In the genomic region with DNA sequence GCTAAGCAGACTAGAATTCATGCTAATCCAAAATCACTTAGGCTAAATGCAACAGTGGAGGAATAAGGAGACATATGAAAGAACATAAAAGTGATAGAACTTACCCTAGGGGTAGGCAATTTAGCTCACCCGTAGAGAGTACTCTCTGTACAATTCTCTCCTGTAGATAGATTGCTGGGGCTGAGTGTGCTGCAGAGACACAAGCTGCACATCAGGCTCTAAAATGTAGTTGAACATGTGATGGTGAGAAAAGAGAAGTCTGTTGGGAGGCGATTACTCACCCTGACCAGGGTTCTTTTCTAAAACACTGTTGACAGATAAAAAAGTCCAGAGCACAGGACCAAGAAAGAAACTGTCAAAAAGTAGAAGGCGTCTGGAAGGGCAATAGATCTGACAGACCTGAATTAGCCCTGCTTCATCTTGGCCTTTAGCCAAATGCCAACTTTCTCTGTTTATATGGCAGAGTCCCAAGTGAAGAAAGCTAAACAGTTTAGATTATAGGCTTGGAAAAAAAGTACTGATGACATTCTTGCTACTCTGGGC, we compare ENCODE assay signal across 21 mouse cellular contexts. TPM values are rescaled to one million over a fixed set of nuclear protein-coding genes. Genes with fewer than 3 reads are reported as not detected.
DNase-seq lines count a peak whose midpoint lies in the region; ATAC-seq and TF ChIP-seq lines count a peak whose summit lies in the region.
"Had no signal": no experiment of that assay in that cellular context is flagged by ENCODE, and none has a peak within 500 bp of the region (broad histone marks: within the 10 kb centered on the region; RNA-seq: fewer than 3 reads in every experiment).

No protein-coding gene starts in this region.

- no peak for TF ChIP-seq POLR2A in brain, embryonic 14.5 days (IDR thresholded peaks at IDR 0.05; ENCODE audit: borderline replicate concordance, extremely low read depth, insufficient read depth, insufficient read length, poor library complexity, severe bottlenecking)

- no peaks in the 10 kb centered on the region for H3K36me3 ChIP-seq in embryonic facial prominence, embryonic 11.5 days (replicated peaks; ENCODE audit: control insufficient read depth, insufficient read depth, low read depth, low read length)
- no peaks in the 10 kb centered on the region for H3K36me3 ChIP-seq in embryonic facial prominence, embryonic 10.5 days (replicated peaks)
- no peaks in the 10 kb centered on the region for H3K36me3 ChIP-seq in lung, embryonic 14.5 days (ENCODE audit: insufficient read depth)
- no peaks in the 10 kb centered on the region for H3K36me3 ChIP-seq in lung, postnatal 0 days (ENCODE audit: insufficient read depth, low read length)
- no peaks in the 10 kb centered on the region for H3K36me3 ChIP-seq in stomach, embryonic 16.5 days (ENCODE audit: control insufficient read depth, insufficient read depth, low read length)
- H3K36me3 ChIP-seq: limb, embryonic 12.5 days; liver, embryonic 13.5 days; neural tube, embryonic 13.5 days had no signal

- no peak overlapping the region for H3K27ac ChIP-seq in embryonic facial prominence, embryonic 11.5 days (replicated peaks; ENCODE audit: low read depth, low read length)
- no peak overlapping the region for H3K27ac ChIP-seq in embryonic facial prominence, embryonic 10.5 days (replicated peaks)
- no peak overlapping the region for H3K27ac ChIP-seq in lung, embryonic 14.5 days (ENCODE audit: low read depth)
- H3K27ac ChIP-seq in lung, postnatal 0 days (ENCODE audit: low read length), result no peak overlapping the region
- H3K27ac ChIP-seq in stomach, embryonic 16.5 days (ENCODE audit: low read length), result no peak overlapping the region
- H3K27ac ChIP-seq: limb, embryonic 12.5 days; liver, embryonic 13.5 days; neural tube, embryonic 13.5 days had no signal

- no peak for TF ChIP-seq CTCF in lung, embryonic 14.5 days (IDR thresholded peaks at IDR 0.05; ENCODE audit: low read depth)
- TF ChIP-seq CTCF in lung, postnatal 0 days (IDR thresholded peaks at IDR 0.05), result no peak
- no peak for TF ChIP-seq CTCF in brain, embryonic 14.5 days (IDR thresholded peaks at IDR 0.05; ENCODE audit: borderline replicate concordance, extremely low read depth, insufficient read depth, insufficient read length)

- H3K4me2 ChIP-seq in embryonic facial prominence, embryonic 11.5 days (ENCODE audit: low read depth, low read length), result no peak overlapping the region
- no peak overlapping the region for H3K4me2 ChIP-seq in lung, embryonic 14.5 days
- H3K4me2 ChIP-seq in lung, postnatal 0 days (replicated peaks; ENCODE audit: low read depth, low read length), result no peak overlapping the region
- no peak overlapping the region for H3K4me2 ChIP-seq in stomach, embryonic 16.5 days (ENCODE audit: low read depth, low read length)
- H3K4me2 ChIP-seq: limb, embryonic 12.5 days; liver, embryonic 13.5 days; neural tube, embryonic 13.5 days had no signal

- H3K4me1 ChIP-seq in embryonic facial prominence, embryonic 11.5 days (ENCODE audit: control insufficient read depth, insufficient read depth, low read length), result no peaks in the 10 kb centered on the region
- no peaks in the 10 kb centered on the region for H3K4me1 ChIP-seq in embryonic facial prominence, embryonic 10.5 days
- no peaks in the 10 kb centered on the region; the same call in 1 of the 2 replicates for H3K4me1 ChIP-seq in lung, embryonic 14.5 days (ENCODE audit: insufficient read depth)
- H3K4me1 ChIP-seq in lung, postnatal 0 days (ENCODE audit: insufficient read depth, low read depth, low read length), result no peaks in the 10 kb centered on the region
- H3K4me1 ChIP-seq in stomach, embryonic 16.5 days (ENCODE audit: control insufficient read depth, insufficient read depth, low read length), result no peaks in the 10 kb centered on the region
- H3K4me1 ChIP-seq: limb, embryonic 12.5 days; liver, embryonic 13.5 days; neural tube, embryonic 13.5 days had no signal

- H3K9ac ChIP-seq in embryonic facial prominence, embryonic 11.5 days (replicated peaks; ENCODE audit: low read length), result no peak overlapping the region
- no peak overlapping the region for H3K9ac ChIP-seq in lung, embryonic 14.5 days
- no peak overlapping the region for H3K9ac ChIP-seq in lung, postnatal 0 days (replicated peaks; ENCODE audit: low read depth)
- no peak overlapping the region for H3K9ac ChIP-seq in stomach, embryonic 16.5 days (ENCODE audit: low read length)
- H3K9ac ChIP-seq: limb, embryonic 12.5 days; liver, embryonic 13.5 days; neural tube, embryonic 13.5 days had no signal

- no peak for ATAC-seq in embryonic facial prominence, embryonic 11.5 days (replicated peaks; ENCODE audit: insufficient number of reproducible peaks, low FRiP score, low TSS enrichment, low read depth)
- peak; percentile 58; the same call in 1 of the 2 replicates for ATAC-seq in lung, embryonic 14.5 days (ENCODE audit: insufficient read depth)
- no peak for ATAC-seq in lung, postnatal 0 days
- ATAC-seq in stomach, embryonic 16.5 days (ENCODE audit: insufficient read depth, low FRiP score), result peak; percentile 44
- no peak for ATAC-seq in frontal cortex, adult (ENCODE audit: low TSS enrichment)
- ATAC-seq: forebrain, embryonic 16.5 days; hindbrain, embryonic 16.5 days had no signal

- peak; percentile 19 for DNase-seq in embryonic facial prominence, embryonic 11.5 days (ENCODE audit: low spot score)
- no peak for DNase-seq in embryonic facial prominence, embryonic 10.5 days (ENCODE audit: low spot score)
- DNase-seq in lung, embryonic 14.5 days, result peak; percentile 61
- DNase-seq in lung, postnatal 0 days (ENCODE audit: low spot score), result no peak
- DNase-seq in brain, embryonic 14.5 days (ENCODE audit: low read depth), result peak; percentile 31
- no peak for DNase-seq in Muller cell, postnatal 12 days (ENCODE audit: inconsistent ontology term)
- DNase-seq: adrenal gland, postnatal 14 days; cerebellum, adult 2 months; kidney, adult 2 months; kidney, postnatal 14 days; layer of hippocampus, adult 9-11 months; liver, embryonic 13.5 days; thymus, adult 18-20 months had no signal

- H3K27me3 ChIP-seq in embryonic facial prominence, embryonic 11.5 days (ENCODE audit: control insufficient read depth, insufficient read depth, low read length), result no peaks in the 10 kb centered on the region
- H3K27me3 ChIP-seq in embryonic facial prominence, embryonic 10.5 days (replicated peaks; ENCODE audit: low read depth, poor library complexity, severe bottlenecking), result no peaks in the 10 kb centered on the region
- no peaks in the 10 kb centered on the region for H3K27me3 ChIP-seq in lung, embryonic 14.5 days (ENCODE audit: insufficient read depth, low read length)
- H3K27me3 ChIP-seq in lung, postnatal 0 days (replicated peaks; ENCODE audit: insufficient read depth, low read length), result no peaks in the 10 kb centered on the region
- H3K27me3 ChIP-seq in stomach, embryonic 16.5 days (ENCODE audit: control insufficient read depth, insufficient read depth, low read length), result no peaks in the 10 kb centered on the region
- H3K27me3 ChIP-seq: CH12.LX; limb, embryonic 12.5 days; liver, embryonic 13.5 days; neural tube, embryonic 13.5 days had no signal

- 78% methylated on average over 3 of the region's 3 CpGs for WGBS in embryonic facial prominence, embryonic 11.5 days
- 75% methylated on average over 3 of the region's 3 CpGs for WGBS in embryonic facial prominence, embryonic 10.5 days
- WGBS in lung, embryonic 14.5 days, result 27% methylated on average over 3 of the region's 3 CpGs
- 45% methylated on average over 3 of the region's 3 CpGs for WGBS in lung, postnatal 0 days
- 44% methylated on average over 3 of the region's 3 CpGs for WGBS in stomach, embryonic 16.5 days

- H3K9me3 ChIP-seq in embryonic facial prominence, embryonic 11.5 days (replicated peaks; ENCODE audit: control insufficient read depth, low read length), result no peaks in the 10 kb centered on the region
- no peaks in the 10 kb centered on the region for H3K9me3 ChIP-seq in embryonic facial prominence, embryonic 10.5 days
- H3K9me3 ChIP-seq in lung, embryonic 14.5 days (ENCODE audit: low read depth, low read length), result no peaks in the 10 kb centered on the region
- no peaks in the 10 kb centered on the region for H3K9me3 ChIP-seq in lung, postnatal 0 days (ENCODE audit: low read length)
- H3K9me3 ChIP-seq in stomach, embryonic 16.5 days (replicated peaks; ENCODE audit: control insufficient read depth, low read length), result no peaks in the 10 kb centered on the region
- H3K9me3 ChIP-seq: limb, embryonic 12.5 days; liver, embryonic 13.5 days; neural tube, embryonic 13.5 days had no signal

- no peak overlapping the region for H3K4me3 ChIP-seq in embryonic facial prominence, embryonic 11.5 days (ENCODE audit: low read depth, low read length)
- no peak overlapping the region for H3K4me3 ChIP-seq in embryonic facial prominence, embryonic 10.5 days
- H3K4me3 ChIP-seq in lung, embryonic 14.5 days (ENCODE audit: low read depth, low read length), result no peak overlapping the region
- H3K4me3 ChIP-seq in lung, postnatal 0 days (ENCODE audit: low read depth, low read length), result no peak overlapping the region
- no peak overlapping the region for H3K4me3 ChIP-seq in stomach, embryonic 16.5 days (replicated peaks; ENCODE audit: low read length)
- H3K4me3 ChIP-seq: erythroblast, embryonic 14.5 days; limb, embryonic 12.5 days; liver, embryonic 13.5 days; neural tube, embryonic 13.5 days had no signal

- TF ChIP-seq EP300 in lung, postnatal 0 days (IDR thresholded peaks at IDR 0.05), result no peak

RNA-seq across cellular contexts. Expression of gene Prl8a2, which starts 2.7 kb away (rescaled TPM):
- not detected in 2 replicates for polyA plus RNA-seq in embryonic facial prominence, embryonic 11.5 days (2014; fragmentation: Nextera tagmentation; extraction: Ambion mirVana)
- polyA plus RNA-seq in embryonic facial prominence, embryonic 10.5 days (2016; fragmentation: Nextera tagmentation; extraction: Ambion mirVana), result not detected in 2 replicates
- not detected in 2 replicates for polyA plus RNA-seq in lung, embryonic 14.5 days (2014; fragmentation: Nextera tagmentation; extraction: Ambion mirVana)
- not detected in 2 replicates for polyA plus RNA-seq in lung, postnatal 0 days (2015; fragmentation: Nextera tagmentation; extraction: Ambion mirVana)
- polyA plus RNA-seq in brain, embryonic 14.5 days (2012; rRNA removed), result 0.13 TPM in 1 of 2 replicates, not detected in the other
- polyA plus RNA-seq in stomach, embryonic 16.5 days (2015; fragmentation: Nextera tagmentation; extraction: Ambion mirVana), result not detected in 2 replicates
- polyA plus RNA-seq: cerebellum, adult 2 months; erythroblast, embryonic 14.5 days; forebrain, embryonic 16.5 days; hindbrain, embryonic 16.5 days; kidney, adult 2 months; limb, embryonic 12.5 days; liver, embryonic 13.5 days; neural tube, embryonic 13.5 days had no signal

RNA-seq across cellular contexts. Expression of gene Prl6a1, which starts 30.4 kb away (rescaled TPM):
- polyA plus RNA-seq in embryonic facial prominence, embryonic 11.5 days (2014; fragmentation: Nextera tagmentation; extraction: Ambion mirVana), result not detected in 2 replicates
- polyA plus RNA-seq in embryonic facial prominence, embryonic 10.5 days (2016; fragmentation: Nextera tagmentation; extraction: Ambion mirVana), result not detected in 2 replicates
- polyA plus RNA-seq in lung, embryonic 14.5 days (2014; fragmentation: Nextera tagmentation; extraction: Ambion mirVana), result not detected in 2 replicates
- polyA plus RNA-seq in lung, postnatal 0 days (2015; fragmentation: Nextera tagmentation; extraction: Ambion mirVana), result not detected in 2 replicates
- polyA plus RNA-seq in brain, embryonic 14.5 days (2012; rRNA removed), result 0.14 TPM in 1 of 2 replicates, not detected in the other
- polyA plus RNA-seq in stomach, embryonic 16.5 days (2015; fragmentation: Nextera tagmentation; extraction: Ambion mirVana), result not detected in 2 replicates
- polyA plus RNA-seq: cerebellum, adult 2 months; erythroblast, embryonic 14.5 days; forebrain, embryonic 16.5 days; hindbrain, embryonic 16.5 days; kidney, adult 2 months; limb, embryonic 12.5 days; liver, embryonic 13.5 days; neural tube, embryonic 13.5 days had no signal

RNA-seq across cellular contexts. Expression of gene Prl2b1, which starts 47.8 kb away (rescaled TPM):
- polyA plus RNA-seq in embryonic facial prominence, embryonic 11.5 days (2014; fragmentation: Nextera tagmentation; extraction: Ambion mirVana), result not detected in 2 replicates
- polyA plus RNA-seq in embryonic facial prominence, embryonic 10.5 days (2016; fragmentation: Nextera tagmentation; extraction: Ambion mirVana), result not detected in 2 replicates
- polyA plus RNA-seq in lung, embryonic 14.5 days (2014; fragmentation: Nextera tagmentation; extraction: Ambion mirVana), result not detected in 2 replicates
- polyA plus RNA-seq in lung, postnatal 0 days (2015; fragmentation: Nextera tagmentation; extraction: Ambion mirVana), result not detected in 2 replicates
- 0.19 and 1.3 TPM in 2 replicates for polyA plus RNA-seq in brain, embryonic 14.5 days (2012; rRNA removed)
- polyA plus RNA-seq in stomach, embryonic 16.5 days (2015; fragmentation: Nextera tagmentation; extraction: Ambion mirVana), result not detected in 2 replicates
- polyA plus RNA-seq: erythroblast, embryonic 14.5 days; forebrain, embryonic 16.5 days; hindbrain, embryonic 16.5 days; kidney, adult 2 months; limb, embryonic 12.5 days; liver, embryonic 13.5 days; neural tube, embryonic 13.5 days had no signal

Comparison
In these comparisons a context has a peak if more than half of its experiments do, and no peak if none do; other contexts are left out.
1. ATAC-seq: peak in lung, embryonic 14.5 days (single experiment) and stomach, embryonic 16.5 days (single experiment); none in embryonic facial prominence, embryonic 11.5 days (single experiment), lung, postnatal 0 days (single experiment) and frontal cortex, adult (single experiment).
2. DNase-seq: peak in embryonic facial prominence, embryonic 11.5 days (single experiment), lung, embryonic 14.5 days (single experiment) and brain, embryonic 14.5 days (single experiment); none in embryonic facial prominence, embryonic 10.5 days (single experiment), lung, postnatal 0 days (single experiment) and Muller cell, postnatal 12 days (single experiment).